Mouse (Mus musculus) c-Kit-positive CD71-positive TER-119-negative erythroid progenitor cells, embryonic 14.5 days (primary cell): ENCODE results near the gene Tdp2.
A peak's percentile ranks its signal among the peaks of the same experiment; 100 is the strongest.
"Not testable (repeated sequence)": the region's sequence is repeated elsewhere in the genome, so short reads cannot be mapped to it uniquely, and the experiment has no call there.

Experiments used
- DNase-seq: peaks from one replicate; pipeline ENCODE4 v3.0.0-alpha.2; 2013; ENCODE audit warnings: low read depth

Gene Tdp2

DNA sequence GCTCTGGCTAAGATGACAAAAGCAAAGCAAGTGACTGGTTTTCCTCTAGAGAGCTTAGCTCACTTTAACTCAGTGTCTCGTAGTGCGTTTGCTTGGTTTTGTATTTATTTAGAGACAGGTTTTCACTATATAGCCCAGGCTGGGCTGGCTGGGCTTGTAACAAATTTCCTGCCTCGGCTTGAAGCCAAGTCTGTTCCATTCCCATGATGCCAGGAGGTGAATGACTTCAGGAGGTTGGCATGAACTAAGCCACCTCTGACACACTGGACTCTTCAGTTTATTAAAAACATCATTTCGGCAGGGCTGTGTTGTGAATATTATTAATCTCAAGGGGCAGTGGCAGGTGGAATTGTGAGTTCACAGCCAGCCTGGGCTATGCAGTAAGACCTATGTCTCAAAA lies 5.9 kb upstream of the Tdp2 start:
- no peak for DNase-seq

GRCm38 (mm10) chr13:24826116-24826515 lies 5.4 kb upstream of the Tdp2 start:
- DNase-seq, result no peak

DNA sequence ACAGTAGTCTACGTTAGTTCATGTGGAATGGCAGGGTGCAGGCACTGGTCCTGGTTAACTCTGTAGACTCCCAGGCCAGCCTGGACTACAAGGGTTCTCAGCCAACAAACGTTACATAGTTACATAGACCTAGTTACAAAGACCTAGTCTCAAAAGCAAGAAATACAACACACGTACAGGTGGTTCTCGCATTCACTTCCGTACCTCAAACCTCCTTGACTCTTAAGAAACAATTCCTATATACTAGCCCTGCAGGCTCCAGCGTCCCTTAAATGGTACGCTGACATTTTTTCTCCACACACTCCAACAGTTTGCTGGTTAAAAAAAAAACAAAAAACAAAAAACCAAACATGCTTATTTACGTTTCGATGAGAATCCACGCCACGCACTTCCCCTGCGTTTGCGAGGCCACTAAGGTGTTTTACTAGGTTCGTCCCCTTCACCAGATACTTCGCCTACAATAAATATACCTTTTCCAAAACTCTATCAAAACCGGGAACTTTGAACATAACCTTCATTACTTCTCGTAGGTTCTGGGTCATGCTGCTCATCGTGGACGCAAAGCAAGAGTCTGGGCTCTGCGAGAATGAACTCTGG lies 625 bp upstream of the Tdp2 start:
- peak; percentile 22 for DNase-seq

GRCm38 (mm10) chr13:24832131-24832810 lies 792 bp downstream of the Tdp2 start:
- DNase-seq, result no peak

DNA sequence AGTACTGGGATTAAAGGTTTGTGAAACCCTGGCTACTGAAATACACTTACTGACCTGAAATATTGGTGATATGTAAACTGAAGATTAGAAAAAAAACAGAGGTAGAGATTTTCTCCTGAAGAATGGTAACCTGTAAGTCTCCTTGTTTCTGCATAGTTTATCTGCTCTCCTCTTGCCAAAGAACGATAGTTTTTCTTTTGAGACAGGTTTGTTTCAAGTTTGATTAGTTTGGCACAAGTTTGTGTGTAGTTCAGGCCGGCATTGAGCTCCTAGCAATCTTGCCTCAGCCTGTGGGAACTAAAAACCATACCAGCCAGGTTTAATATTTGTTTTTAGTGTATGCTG lies 1.3 kb downstream of the Tdp2 start:
- DNase-seq, result no peak

DNA sequence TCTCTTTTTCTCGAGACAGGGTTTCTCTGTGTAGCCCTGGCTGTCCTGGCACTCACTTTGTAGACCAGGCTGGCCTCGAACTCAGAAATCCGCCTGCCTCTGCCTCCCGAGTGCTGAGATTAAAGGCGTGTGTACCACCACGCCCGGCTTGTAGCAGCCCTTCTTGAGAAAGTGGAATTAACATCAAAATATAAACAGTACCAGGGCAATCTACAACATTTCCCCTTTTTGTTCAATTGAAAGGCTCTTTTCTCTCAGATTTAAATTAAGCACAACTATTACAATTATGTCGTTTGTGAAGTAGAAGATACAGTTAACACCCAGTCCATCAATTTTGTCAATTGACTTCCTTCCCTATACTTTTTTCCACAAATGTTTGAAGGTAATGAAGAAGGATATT lies 6.3 kb downstream of the Tdp2 start:
- not testable (repeated sequence) for DNase-seq

GRCm38 (mm10) chr13:24839831-24840230 lies 8.4 kb downstream of the Tdp2 start:
- no peak for DNase-seq

GRCm38 (mm10) chr13:24841702-24842101 lies 10.2 kb downstream of the Tdp2 start:
- DNase-seq, result no peak

GRCm38 (mm10) chr13:24844983-24845955 lies 13.8 kb downstream of the Tdp2 start, which contains the start of gene D130043K22Rik:
D130043K22Rik (plus strand) TSS chr13:24845135.
- no peak for DNase-seq

DNA sequence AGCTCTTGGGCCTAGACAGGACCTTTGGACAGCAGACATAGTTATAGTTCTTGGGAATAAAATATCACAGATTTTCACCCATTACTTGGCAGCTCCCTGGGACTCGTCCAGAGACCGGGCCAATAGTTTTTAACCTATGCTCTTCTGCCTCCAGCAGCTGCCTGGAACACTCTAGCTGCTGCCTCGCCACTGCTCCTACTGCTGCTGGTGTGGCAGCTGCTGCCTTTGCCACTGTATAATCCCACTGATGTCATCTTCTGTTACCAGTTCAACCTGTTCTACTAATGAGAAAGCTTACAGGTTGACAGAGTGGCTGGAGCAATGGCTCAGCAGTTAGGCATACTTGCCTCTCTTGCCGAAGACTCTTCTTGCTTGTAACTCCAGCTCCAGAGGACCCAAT lies 17.8 kb downstream of the Tdp2 start:
- no peak for DNase-seq

DNA sequence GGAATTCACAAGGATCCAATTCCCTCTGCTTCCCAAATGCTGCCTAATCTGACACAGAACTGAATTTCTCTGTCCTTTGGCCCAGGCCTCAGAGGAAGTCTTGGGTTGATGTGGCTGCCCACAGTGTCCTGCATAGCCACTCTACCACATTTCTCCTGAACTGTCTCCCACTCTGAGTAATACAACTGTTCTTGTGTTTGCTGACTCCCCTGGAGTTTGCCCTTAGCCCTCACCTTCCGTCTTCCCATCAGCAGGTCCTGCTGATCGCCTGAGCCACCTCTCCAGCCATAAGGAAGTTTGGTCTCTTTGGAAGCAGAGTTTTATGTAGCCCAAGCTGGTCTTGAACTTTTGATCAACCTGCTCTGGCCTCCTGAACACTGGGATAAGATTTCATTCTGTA lies 20.5 kb downstream of the Tdp2 start:
- DNase-seq, result no peak

DNA sequence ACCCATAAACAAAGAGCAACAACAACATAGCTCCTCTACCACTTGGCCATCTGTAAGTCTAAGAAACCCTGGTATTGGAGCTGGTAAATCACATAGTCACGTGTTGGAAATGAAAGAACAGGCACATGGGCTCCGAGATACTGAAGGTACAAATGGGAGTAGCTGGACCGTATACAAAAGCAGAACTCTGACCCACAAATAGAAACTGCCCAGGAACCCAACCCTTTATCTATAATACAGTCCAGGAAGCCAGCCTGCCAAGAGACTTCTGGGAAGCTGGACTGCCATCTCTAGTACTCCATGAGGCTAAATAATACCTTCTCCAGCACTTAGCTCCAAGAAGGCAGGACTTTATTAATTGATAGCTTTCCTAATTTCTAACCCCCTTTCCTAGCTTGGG lies 21.1 kb downstream of the Tdp2 start:
- DNase-seq, result no peak

GRCm38 (mm10) chr13:24859115-24859514 lies 27.6 kb downstream of the Tdp2 start:
- DNase-seq, result no peak

DNA sequence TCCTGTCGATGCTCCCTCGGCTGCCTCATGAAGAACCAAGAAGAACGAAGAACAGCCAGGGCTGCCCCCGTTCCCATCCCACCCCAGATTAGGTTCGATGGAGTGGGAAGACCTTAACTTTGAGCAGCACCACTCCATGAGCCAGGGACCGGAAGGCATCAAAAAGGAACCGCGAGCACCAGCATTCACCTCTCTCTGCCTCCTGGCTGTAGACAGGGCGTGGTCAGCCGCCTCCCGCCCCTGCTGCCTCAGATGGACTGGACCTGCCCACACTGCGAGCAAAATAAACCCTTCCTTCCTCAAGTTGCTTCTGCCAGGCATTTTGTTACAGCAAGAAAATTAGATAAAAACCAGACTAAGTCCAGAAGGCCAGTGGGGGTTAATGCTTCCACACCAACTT lies 29.6 kb downstream of the Tdp2 start:
- DNase-seq, result no peak

GRCm38 (mm10) chr13:24862021-24862420 lies 30.5 kb downstream of the Tdp2 start:
- DNase-seq, result no peak

- DNase-seq, result peak; percentile 46
Observed at GRCm38 (mm10) chr13:24862520-24862919, 31.0 kb downstream of the Tdp2 start.

DNA sequence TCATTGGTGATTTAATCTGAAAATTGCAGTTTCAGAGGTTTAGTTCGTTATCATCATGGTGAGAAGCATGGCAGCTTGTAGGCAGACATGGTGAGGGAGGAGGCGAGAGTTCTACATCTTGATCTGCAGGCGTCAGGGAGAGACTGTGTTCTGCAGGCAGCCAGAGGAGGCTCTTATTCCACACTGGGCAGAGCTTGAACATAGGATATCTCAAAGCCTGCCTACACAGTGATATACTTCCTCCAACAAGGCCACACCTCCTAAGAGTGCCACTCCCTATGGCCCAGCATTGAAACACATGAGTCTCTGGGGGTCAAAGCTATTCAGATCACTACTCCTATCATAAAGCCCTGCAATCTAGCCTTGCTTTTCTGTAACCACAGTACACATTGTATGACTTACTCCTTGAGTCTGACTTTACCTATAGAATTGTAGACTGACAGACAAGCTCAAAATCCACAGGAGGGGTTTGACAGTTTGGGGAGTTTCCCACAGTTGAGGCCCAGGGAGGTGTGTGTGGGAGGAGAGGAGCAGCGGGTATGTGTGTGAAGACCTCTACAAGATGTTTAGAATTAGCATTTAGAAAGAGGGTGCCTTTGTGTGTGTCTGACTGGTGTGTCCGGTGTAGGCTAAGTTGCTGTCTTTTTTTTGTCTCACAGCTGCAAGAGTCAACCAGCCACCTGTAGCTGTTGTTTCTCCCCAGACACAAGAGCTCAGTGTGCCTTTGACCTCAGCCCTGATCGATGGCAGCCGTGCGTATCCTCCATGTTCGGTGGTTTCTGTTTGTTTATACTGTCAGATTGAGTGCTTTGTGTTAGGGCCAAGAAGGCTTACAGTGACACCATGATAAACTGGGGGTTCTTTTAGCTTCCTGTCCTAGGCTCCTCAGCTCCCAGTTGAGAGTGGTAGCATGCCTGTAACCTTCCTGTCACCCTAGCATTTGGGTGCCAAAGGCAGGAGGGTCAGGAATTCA lies 35.2 kb downstream of the Tdp2 start:
- DNase-seq, result no peak

DNA sequence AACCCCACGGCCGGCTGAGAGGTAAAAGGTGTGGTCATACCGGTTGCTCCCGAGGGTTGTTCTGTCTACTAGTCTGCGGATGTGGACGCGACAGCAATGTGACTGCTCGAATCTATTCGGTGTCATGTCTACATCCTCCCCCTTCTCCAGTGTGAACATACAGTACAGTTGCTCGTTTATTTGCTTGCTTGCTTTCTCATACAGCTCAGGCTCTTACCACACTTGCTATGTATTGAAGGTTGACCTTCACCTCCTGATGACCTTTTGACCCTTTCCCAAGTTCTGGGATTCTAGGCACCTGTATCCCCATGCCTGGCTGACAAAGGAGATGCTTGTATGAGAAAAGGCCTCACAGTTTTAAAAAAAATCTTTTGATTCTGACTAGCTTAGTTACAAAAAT lies 36.3 kb downstream of the Tdp2 start:
- DNase-seq, result no peak

- DNase-seq, result no peak
Observed at GRCm38 (mm10) chr13:24868233-24868632, 36.8 kb downstream of the Tdp2 start.

DNA sequence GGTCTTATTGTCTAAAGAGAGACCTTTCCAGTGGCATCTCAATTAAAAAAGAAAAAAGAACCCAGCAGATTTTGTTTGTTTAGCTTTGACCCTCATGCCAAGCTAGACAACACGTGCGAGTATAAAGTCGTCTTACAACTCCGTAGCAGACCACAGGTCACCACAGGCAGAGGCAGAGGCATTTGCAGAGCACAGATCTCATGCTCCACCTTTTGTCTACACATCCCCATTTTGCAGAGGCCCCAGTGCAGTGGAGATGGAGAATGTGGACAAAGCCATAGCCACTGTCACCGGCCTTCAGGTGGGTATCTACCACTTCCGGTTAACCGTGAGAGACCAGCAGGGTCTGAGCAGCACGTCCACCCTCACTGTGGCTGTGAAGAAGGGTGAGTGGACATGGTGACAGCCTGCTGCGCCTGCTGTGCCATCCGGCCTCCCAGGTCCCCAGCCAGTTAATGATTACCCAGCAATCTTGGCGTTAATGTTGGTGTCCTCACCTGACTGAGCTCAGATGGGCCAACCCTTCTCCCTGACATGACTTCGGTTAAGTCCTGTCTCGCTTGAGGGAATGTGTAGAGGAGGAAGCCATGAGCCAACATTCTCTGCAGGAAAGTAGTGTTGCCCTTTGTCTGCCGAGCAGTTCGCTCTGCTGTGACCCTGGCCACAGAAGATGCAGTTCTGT lies 48.0 kb downstream of the Tdp2 start:
- DNase-seq, result no peak

- no peak for DNase-seq
Observed at GRCm38 (mm10) chr13:24880208-24880607, 48.7 kb downstream of the Tdp2 start.
